Mouse (Mus musculus) cerebellum, postnatal 10 days (tissue): ENCODE measurements around the gene BC030870.

Source experiments
- DNase-seq, 2 experiments: peaks; one replicate each; pipeline ENCODE4 v3.0.0; 2021; ENCODE audit warnings: mixed read lengths in 2 of 2

The BC030870 gene

GRCm38 (mm10) chr8:65129199-65129788 is at the start of gene BC030870:
Gene BC030870, minus strand, starts transcription at chr8:65129563.
- DNase-seq = no peak

DNA sequence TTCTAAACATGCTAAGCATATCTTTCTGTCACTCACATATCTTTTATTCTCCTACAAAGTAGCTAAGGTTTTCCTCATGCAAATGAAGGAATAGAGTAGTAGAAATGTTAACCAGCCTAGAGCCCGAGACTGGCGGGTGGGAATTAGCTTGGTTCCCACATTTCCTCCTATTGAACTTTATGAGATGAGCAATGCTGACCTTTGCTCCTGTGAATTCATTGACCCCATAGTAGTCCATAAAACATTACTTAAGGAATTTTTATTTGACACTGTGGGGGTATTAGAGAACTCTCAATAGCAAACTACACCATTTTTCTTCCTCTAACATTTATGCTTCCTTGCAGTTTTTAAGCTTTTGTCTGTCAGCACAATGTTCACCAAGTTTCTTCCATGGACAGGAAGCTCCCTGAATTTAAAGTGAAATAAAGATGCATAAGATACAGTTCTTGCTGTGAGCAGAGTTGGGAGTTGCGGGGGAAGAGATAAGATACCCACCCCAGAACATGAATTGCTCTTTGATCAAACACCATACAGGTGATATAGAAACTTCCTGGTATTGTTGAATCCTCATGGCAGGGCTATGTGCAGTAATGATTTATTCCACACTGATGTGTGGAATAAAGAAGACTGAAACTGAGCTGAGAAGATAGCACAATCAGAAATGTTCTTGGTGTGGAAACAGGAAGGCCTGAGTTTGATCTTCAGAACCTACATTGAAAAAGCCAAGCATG is 45.5 kb upstream of the BC030870 start:
- no peak for DNase-seq

DNA sequence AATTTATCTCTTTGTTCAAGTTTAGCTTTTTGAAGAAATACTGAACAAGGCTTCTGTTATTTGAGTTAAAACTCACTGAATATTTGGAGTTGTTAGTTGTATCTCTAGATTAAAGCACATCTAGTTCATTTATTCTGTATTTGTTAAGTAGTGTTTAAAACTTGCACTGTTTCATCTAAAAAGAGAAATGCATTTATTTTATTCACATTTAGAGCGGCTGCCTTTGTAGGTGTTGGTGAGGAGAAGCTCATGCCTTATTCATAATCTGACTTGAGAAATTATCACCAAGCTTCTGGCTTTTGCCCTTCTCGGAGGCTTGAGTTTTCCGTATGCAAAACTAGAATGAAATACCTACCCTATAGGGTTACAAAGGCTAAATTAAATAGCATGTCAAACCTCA is 39.8 kb upstream of the BC030870 start:
- DNase-seq = no peak

DNA sequence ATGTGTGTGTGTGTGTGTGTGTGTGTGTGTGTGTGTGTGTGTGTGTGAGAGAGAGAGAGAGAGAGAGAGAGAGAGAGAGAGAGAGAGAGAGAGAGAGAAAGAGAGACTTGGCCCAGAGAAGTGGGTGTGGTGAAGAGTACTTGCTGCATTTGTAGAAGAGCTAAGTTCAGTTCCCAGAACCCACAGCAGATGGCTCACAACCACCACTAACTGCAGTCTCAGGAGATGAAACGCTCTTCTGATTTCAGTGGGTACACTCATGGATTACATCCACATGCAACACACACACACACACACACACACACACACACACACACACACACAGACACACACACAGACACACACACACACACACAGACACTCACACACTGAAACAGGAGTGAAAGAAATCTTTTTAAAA is 31.3 kb upstream of the BC030870 start:
- peak; percentile 68 to 70 for DNase-seq

- DNase-seq = peak; percentile 52 to 58
Observed at GRCm38 (mm10) chr8:65159096-65159748, 29.9 kb upstream of the BC030870 start.

GRCm38 (mm10) chr8:65157901-65158300 is 28.5 kb upstream of the BC030870 start:
- DNase-seq = peak; percentile 92 to 93

- peak in 1 of 2 experiments; percentile 50 for DNase-seq
Observed at GRCm38 (mm10) chr8:65138830-65139466, 9.6 kb upstream of the BC030870 start.

GRCm38 (mm10) chr8:65126454-65126853 is 2.9 kb downstream of the BC030870 start:
- no peak for DNase-seq

DNA sequence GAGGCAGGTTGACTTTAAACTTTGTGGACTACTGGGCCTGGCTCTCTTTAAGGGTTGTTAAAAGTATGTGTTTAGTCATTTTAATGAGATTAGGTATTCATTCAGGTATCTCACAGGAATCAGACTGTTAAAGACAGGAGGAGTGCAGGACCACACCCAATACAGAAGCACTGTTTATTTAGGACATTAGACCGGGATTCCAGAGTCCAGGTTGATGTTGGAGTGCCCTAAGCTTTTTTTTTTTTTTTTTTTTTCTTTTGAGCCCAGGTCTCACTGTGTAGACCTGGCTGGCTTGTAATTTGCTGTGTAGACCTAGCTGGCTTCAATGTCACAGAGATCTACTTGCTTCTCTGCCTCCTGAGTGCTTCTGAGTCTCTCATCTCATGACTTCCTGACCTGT is 3.3 kb downstream of the BC030870 start:
- no peak for DNase-seq

DNA sequence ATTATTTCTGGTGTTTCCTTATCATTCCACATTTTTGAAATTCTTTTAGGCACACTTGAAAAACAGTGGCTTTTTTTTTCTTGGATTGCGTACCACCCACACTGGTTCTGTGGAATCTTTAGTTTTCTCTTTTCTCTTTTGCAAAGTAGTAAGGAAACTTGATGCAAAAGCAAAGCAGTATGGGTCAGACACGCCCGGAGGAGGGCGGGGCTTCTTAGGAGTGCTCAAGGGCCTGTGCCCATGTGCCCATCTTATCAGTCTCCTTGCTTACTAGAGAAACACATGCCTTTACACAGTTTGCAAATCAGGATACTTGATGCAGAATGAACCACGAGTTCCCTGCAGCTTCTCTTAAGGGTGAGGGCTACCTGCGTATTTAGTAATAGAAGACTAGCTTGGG is 17.3 kb downstream of the BC030870 start:
- DNase-seq = no peak

DNA sequence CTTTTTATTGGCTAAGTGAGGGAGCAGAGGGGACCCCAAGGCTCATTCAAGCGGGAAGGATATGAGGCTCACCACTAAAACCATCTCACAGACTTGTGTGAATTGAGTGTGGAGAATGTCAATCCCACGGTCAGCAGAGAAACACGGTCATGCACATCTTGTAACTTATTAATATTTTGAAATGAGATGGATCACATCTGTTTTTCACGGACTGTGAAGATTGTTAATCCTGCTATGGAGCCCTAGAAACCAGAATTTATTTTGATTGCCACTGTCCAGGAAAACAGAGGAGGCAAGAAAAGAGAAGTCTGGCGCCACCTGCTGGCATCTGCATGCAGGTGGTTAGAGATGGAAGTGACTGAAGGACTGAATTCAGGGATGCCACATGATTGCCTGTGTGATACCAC is 19.1 kb downstream of the BC030870 start:
- peak; percentile 85 to 89 for DNase-seq

GRCm38 (mm10) chr8:65108936-65109335 is 20.4 kb downstream of the BC030870 start:
- DNase-seq = no peak

DNA sequence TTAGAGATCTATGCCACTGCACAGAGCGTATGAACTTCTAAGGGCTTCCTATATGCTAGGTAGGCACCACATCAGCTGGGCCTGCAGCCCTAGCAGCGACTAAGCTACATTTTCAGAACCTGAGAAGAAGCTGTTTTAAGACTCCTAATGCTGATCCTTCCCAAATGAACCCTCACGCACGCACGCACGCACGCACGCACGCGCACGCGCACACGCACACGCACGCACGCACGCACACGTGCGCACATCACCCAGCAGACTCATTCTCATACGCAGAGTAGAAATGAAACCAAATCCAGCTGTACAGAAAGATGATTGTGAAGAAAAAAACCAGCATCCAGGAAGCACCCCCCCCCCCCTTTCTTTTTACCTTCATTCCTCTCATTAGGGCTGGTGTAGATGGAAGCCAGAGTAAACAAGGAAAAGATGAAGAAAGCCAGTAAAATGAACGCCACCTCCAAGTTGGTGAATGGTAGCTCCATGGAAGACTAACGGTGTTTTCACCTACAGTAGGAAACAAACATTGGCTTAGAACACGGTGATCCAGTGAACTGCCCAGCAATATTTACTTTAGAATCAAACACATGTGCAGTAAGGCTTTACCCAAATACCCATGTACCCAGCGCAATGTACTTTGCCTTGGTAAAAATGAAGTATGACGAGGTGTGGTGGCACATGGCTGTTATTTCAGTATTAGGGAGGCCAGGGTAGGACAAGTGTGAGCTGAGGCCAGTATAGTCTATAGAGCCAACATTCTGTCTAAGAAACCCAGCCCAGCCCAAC is 21.2 kb downstream of the BC030870 start:
- no peak for DNase-seq

GRCm38 (mm10) chr8:65104041-65104440 is 25.3 kb downstream of the BC030870 start:
- DNase-seq = no peak

DNA sequence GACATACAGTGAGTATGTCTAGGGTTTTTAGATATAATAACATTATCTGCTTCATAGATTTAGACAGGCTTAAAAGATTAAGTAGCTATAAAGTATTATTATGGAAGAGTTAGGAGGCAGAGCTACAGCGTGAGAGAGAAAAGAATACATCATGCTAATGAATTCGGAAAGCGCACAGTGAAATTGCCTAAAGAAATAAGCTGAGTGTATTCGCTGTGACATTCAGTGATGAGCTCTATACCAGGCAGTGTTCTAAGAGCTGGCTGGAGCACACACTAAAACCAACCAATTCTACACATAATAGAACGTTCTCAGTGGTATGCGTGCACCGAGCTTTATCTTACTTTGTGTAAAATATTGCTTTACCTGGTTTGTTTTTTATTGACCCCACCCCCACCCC is 25.7 kb downstream of the BC030870 start:
- DNase-seq = no peak

DNA sequence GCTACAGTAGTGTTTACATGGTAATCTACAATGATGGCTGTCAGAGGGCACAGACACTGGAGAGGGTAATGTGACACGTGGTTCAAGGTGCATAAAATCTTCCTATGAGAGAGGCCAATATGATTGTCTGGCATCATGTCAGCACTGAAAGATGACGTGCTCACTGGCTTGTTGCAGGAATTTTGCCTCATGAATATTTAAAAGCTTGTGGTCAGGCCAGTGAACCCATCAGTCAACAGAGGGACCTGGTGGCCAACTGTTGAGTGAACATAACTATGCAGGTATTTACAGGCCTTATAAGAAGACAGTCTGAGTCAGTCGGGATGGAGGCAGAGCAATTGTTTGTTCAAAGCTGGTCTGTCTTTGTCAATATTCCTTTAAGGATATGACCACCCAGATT is 29.6 kb downstream of the BC030870 start:
- no peak for DNase-seq

DNA sequence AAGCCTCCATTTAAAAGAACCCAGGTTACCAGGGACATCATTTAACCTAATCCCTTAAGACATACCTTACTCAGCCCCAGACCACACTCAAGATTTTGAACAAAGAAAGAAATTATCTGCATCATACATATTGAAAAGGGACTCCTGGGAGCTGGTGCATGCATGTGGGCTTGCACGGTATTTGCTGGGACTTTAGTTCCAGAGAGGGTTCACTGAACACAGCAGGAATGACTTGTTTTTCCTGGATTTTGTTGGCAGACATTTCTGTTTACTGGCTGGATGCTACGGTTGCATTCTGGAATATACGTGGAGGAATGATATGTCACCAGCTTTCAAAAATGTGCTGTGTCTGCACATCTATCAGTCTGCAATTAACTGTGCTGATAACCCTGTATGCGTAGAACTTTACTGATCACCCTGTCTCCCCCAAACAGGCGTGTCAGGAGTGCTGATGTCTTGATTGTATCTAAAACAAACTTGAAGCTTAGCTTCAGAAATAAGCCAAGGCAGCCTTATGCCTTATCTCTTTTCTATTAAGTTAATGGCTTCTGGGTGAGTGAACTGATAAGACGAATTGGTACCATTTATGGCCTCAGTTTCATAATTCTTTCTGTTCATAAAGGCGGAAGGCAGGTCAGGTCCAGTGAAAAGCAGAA is 31.5 kb downstream of the BC030870 start:
- no peak for DNase-seq

- no peak for DNase-seq
Observed at GRCm38 (mm10) chr8:65089781-65090180, 39.6 kb downstream of the BC030870 start.

DNA sequence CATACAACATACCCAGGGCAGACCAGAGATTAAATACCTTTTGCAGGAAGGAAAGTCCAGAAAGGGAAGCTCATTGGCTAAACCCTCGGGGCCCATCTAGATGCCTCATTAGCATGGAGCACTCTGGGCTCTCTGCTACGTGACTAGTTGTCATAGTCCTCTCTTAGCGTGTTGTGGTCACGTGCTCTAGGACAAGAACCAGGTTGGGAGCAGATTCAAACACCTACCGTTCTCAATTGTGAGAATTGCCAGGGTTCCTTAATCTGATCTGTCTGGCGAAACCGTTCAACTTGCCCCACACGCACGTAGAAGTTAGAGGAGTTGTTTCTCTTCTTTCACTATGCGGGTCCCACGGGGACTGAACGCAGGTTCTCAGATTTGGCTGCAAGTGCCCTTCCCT is 41.2 kb downstream of the BC030870 start:
- no peak for DNase-seq

- DNase-seq = peak in 1 of 2 experiments; percentile 23
Observed at GRCm38 (mm10) chr8:65087711-65088110, 41.7 kb downstream of the BC030870 start.

GRCm38 (mm10) chr8:65085680-65086079 is 43.7 kb downstream of the BC030870 start:
- DNase-seq = no peak

- no peak for DNase-seq
Observed at GRCm38 (mm10) chr8:65080731-65081130, 48.6 kb downstream of the BC030870 start.
